Mouse (Mus musculus) liver, embryonic 14.5 days (tissue): ENCODE results near the gene Ccdc85b. TPM values are rescaled to one million over a fixed set of nuclear protein-coding genes. Genes with fewer than 3 reads are reported as not detected.

Experiments
- ATAC-seq: fragments of 200-750 bp; cut with Nextera tagmentation; 2 replicates; pipeline ENCODE4 v1.8.0; 2017; ENCODE audit warnings: moderate number of reproducible peaks, mild to moderate bottlenecking, moderate library complexity; ENCODE audit not compliant: insufficient read depth
- DNase-seq, 3 experiments: peaks; one replicate each; pipeline ENCODE4 v3.0.0-alpha.2; 2012 to 2013; ENCODE audit warnings: low read depth in 3 of 3, low spot score in 3 of 3
- H3K27ac ChIP-seq: fragments of 300-500 bp; sonication (generic); 2 replicates; pipeline ENCODE4 v1.5.1; 2014; ENCODE audit warnings: moderate library complexity, mild to moderate bottlenecking, control low read depth, inconsistent platforms
- H3K27me3 ChIP-seq: fragments of 300-500 bp; sonication (generic); 2 replicates; pipeline ENCODE4 v1.6.1; 2014; ENCODE audit warnings: mild to moderate bottlenecking, low read length, moderate library complexity; ENCODE audit not compliant: control insufficient read depth, insufficient read depth
- H3K36me3 ChIP-seq: fragments of 300-500 bp; sonication (generic); replicated peaks from 2 replicates; pipeline ENCODE4 v1.6.1; 2014; ENCODE audit warnings: low read depth; ENCODE audit not compliant: control insufficient read depth, insufficient read depth
- H3K4me1 ChIP-seq, 2 experiments: fragments of 200-500 bp in 1 of 2; fragments of 300-500 bp in 1 of 2; sonication (generic) in 1 of 2; replicated peaks; 2 replicates each; pipeline ENCODE4 v1.6.1; 2012 to 2014; ENCODE audit warnings: antibody characterized with exemption in 1 of 2, inconsistent platforms in 1 of 2, low read length in 1 of 2; ENCODE audit not compliant: control insufficient read depth in 2 of 2, insufficient read depth in 2 of 2
- H3K4me2 ChIP-seq: fragments of 300-500 bp; sonication (generic); 2 replicates; pipeline ENCODE4 v1.6.1; 2014; ENCODE audit warnings: low read depth, mild to moderate bottlenecking, control low read depth, moderate library complexity
- H3K4me3 ChIP-seq, 2 experiments: fragments of 200-500 bp in 1 of 2; fragments of 300-500 bp in 1 of 2; sonication (generic) in 1 of 2; 2 replicates each; pipeline ENCODE4 v1.5.1; 2012 to 2014; ENCODE audit warnings: low read depth in 2 of 2, low read length in 2 of 2, mild to moderate bottlenecking in 2 of 2, control low read depth in 1 of 2, inconsistent platforms in 1 of 2, moderate library complexity in 1 of 2; ENCODE audit not compliant: insufficient read depth in 1 of 2
- H3K9ac ChIP-seq: fragments of 300-500 bp; sonication (generic); replicated peaks from 2 replicates; pipeline ENCODE4 v1.6.1; 2014; ENCODE audit warnings: mild to moderate bottlenecking, control low read depth, moderate library complexity
- H3K9me3 ChIP-seq: fragments of 300-500 bp; sonication (generic); 2 replicates; pipeline ENCODE4 v1.6.1; 2016; ENCODE audit warnings: low read length, mixed read lengths; ENCODE audit not compliant: control insufficient read depth
- CTCF ChIP-seq: IDR thresholded peaks from 2 replicates; pipeline ENCODE4 v1.5.1; 2016; ENCODE audit warnings: antibody characterized with exemption, low read depth, control low read depth
- EP300 ChIP-seq: IDR thresholded peaks from 2 replicates; pipeline ENCODE4 v1.6.1; 2016; ENCODE audit warnings: antibody characterized with exemption, low read depth
- WGBS: fragments of 180-500 bp; shearing (Covaris S2); extraction: QIAGEN DNeasy Blood & Tissue Kit; methylation state at CpG from one replicate; pipeline ENCODE4 v1.1.7; 2014; ENCODE audit not compliant: insufficient replicate concordance; 5-methylcytosine and 5-hydroxymethylcytosine counted together
- polyA plus RNA-seq, 2 experiments: library from polyadenylated mRNA; depleted of rRNA in 1 of 2; stranded (reverse) in 1 of 2; unstranded in 1 of 2; fragments of >200 nt; fragmentation: Nextera tagmentation in 1 of 2; extraction: Ambion mirVana in 1 of 2; gene quantifications; 2 replicates each; pipeline versions ENCODE4 v1.2.1 to v1.2.3; 2012 to 2014

Gene Ccdc85b
- polyA plus RNA-seq, 2 experiments, result 1.0 to 1.4 TPM

GRCm38 (mm10) chr19:5431911-5432464 lies 25.7 kb downstream of the Ccdc85b start:
- peaks cover 3% of the 10 kb centered on the region for H3K36me3 ChIP-seq
- H3K4me1 ChIP-seq, result peaks cover 0 to 4% of the 10 kb centered on the region in 2 experiments; a peak in 2 of 4 replicates
- no peak overlapping the region for H3K9ac ChIP-seq
- H3K4me3 ChIP-seq, result no peak overlapping the region
- no peak for DNase-seq
- TF ChIP-seq EP300 (no peak), CTCF (no peak)
- no peak overlapping the region for H3K27ac ChIP-seq
- WGBS, result 61% methylated on average over 4 of the region's 4 CpGs
- no peak for ATAC-seq
- H3K27me3 ChIP-seq, result no peaks in the 10 kb centered on the region
- H3K4me2 ChIP-seq, result no peak overlapping the region
- no peaks in the 10 kb centered on the region for H3K9me3 ChIP-seq

- peaks cover 4% of the 10 kb centered on the region for H3K36me3 ChIP-seq
- DNase-seq, result no peak
These were observed 27.3 kb downstream of the Ccdc85b start for GRCm38 (mm10) chr19:5430408-5430807.

GRCm38 (mm10) chr19:5429806-5430205 lies 27.9 kb downstream of the Ccdc85b start:
- Histone ChIP-seq H3K27me3 (no peaks in the 10 kb centered on the region), H3K27ac (no peak overlapping the region), H3K9ac (no peak overlapping the region), H3K4me2 (no peak overlapping the region), H3K4me1 (peaks cover 4 to 7% of the 10 kb centered on the region in 2 experiments; a peak in 3 of 4 replicates), H3K4me3 (no peak overlapping the region), H3K9me3 (no peaks in the 10 kb centered on the region), H3K36me3 (peaks cover 4% of the 10 kb centered on the region)
- ATAC-seq, result no peak
- WGBS, result 69% methylated on average over 8 of the region's 8 CpGs
- no peak for DNase-seq
- TF ChIP-seq EP300 (no peak), CTCF (no peak)

More at GRCm38 (mm10) chr19:5430408-5430807, 27.3 kb downstream of the Ccdc85b start:
- Histone ChIP-seq H3K9ac (no peak overlapping the region), H3K4me3 (no peak overlapping the region), H3K27ac (no peak overlapping the region), H3K27me3 (no peaks in the 10 kb centered on the region), H3K4me2 (no peak overlapping the region), H3K4me1 (peaks cover 4 to 7% of the 10 kb centered on the region in 2 experiments; a peak in 3 of 4 replicates), H3K9me3 (no peaks in the 10 kb centered on the region)
- WGBS, result 79% methylated on average over 1 of the region's 1 CpGs
- no peak for ATAC-seq
- TF ChIP-seq EP300, result no peak

GRCm38 (mm10) chr19:5429219-5429618 lies 28.5 kb downstream of the Ccdc85b start:
- TF ChIP-seq EP300, result no peak
- TF ChIP-seq CTCF, result no peak
- H3K4me1 ChIP-seq, result peaks cover 4 to 7% of the 10 kb centered on the region in 2 experiments; a peak in 3 of 4 replicates
- WGBS, result 64% methylated on average over 4 of the region's 4 CpGs
- no peak overlapping the region for H3K27ac ChIP-seq
- H3K9ac ChIP-seq, result no peak overlapping the region
- H3K36me3 ChIP-seq, result peaks cover 4% of the 10 kb centered on the region
- ATAC-seq (no peak), DNase-seq (no peak)
- H3K9me3 ChIP-seq, result no peaks in the 10 kb centered on the region
- H3K4me3 ChIP-seq, result no peak overlapping the region
- no peaks in the 10 kb centered on the region for H3K27me3 ChIP-seq
- H3K4me2 ChIP-seq, result no peak overlapping the region

- TF ChIP-seq EP300 (no peak), CTCF (peak; percentile 47; the same call in 1 of the 2 replicates)
- Histone ChIP-seq H3K4me2 (no peak overlapping the region), H3K9me3 (no peaks in the 10 kb centered on the region), H3K4me3 (no peak overlapping the region), H3K4me1 (peaks cover 5 to 12% of the 10 kb centered on the region in 2 experiments), H3K36me3 (peaks cover 4% of the 10 kb centered on the region), H3K27ac (no peak overlapping the region), H3K9ac (no peak overlapping the region), H3K27me3 (no peaks in the 10 kb centered on the region)
- no peak for ATAC-seq
- WGBS, result 64% methylated on average over 2 of the region's 2 CpGs
- DNase-seq, result no peak
These were observed 29.6 kb downstream of the Ccdc85b start for GRCm38 (mm10) chr19:5428083-5428482.
